Mouse (Mus musculus): ENCODE results near the gene Zfp553.

DNA sequence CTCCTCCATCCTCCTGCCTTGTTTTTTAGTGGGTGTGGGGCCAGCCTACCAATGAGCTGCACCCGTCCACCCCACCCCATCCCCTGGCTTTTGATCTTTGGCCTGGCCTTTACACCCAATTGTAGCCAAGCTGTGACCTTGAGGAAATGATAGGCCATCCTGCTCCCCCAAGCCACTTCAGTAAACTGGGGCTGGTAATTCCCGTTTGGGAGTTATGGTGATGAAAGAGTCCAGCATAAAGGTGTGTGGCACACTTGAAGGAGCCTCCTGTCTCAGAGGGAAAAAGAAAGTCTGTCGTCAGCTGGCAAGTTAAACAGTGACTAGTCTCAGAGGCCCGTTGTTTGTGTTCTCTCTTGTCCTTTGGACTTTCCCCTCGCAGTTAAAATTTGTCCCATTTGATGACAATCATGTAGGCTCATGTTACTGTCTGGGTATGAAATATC lies 43.7 kb downstream of the Zfp553 start:
- TF ChIP-seq CTCF (IDR thresholded peaks at IDR 0.05; ENCODE audit: low read depth, low read length) (no peak), POLR2A (IDR thresholded peaks at IDR 0.05; ENCODE audit: extremely low read depth, insufficient read depth, low read length) (no peak)

All from liver, adult 2 months (tissue).